Mouse (Mus musculus) kidney, postnatal 0 days (tissue): ENCODE data around the gene Foxk1. TPM values are rescaled to one million over a fixed set of nuclear protein-coding genes. Genes with fewer than 3 reads are reported as not detected.

Source experiments
- ATAC-seq: fragments of 200-750 bp; cut with Nextera tagmentation; replicated peaks from 2 replicates; pipeline ENCODE4 v1.8.0; 2017; ENCODE audit warnings: low read depth, moderate number of reproducible peaks, moderate TSS enrichment, moderate library complexity; ENCODE audit not compliant: low FRiP score
- DNase-seq: peaks from one replicate; pipeline ENCODE4 v3.0.0-alpha.2; 2016; ENCODE audit warnings: low spot score
- H3K27ac ChIP-seq: fragments of 300-500 bp; sonication (generic); 2 replicates; pipeline ENCODE4 v1.5.1; 2014; ENCODE audit warnings: mild to moderate bottlenecking
- H3K27me3 ChIP-seq: fragments of 300-500 bp; sonication (generic); 2 replicates; pipeline ENCODE4 v1.6.1; 2014; ENCODE audit warnings: low read length, mixed read lengths; ENCODE audit not compliant: insufficient read depth
- H3K36me3 ChIP-seq: fragments of 300-500 bp; sonication (generic); 2 replicates; pipeline ENCODE4 v1.6.1; 2014; ENCODE audit warnings: low read length, mixed read lengths; ENCODE audit not compliant: insufficient read depth
- H3K4me1 ChIP-seq: fragments of 300-500 bp; sonication (generic); replicated peaks from 2 replicates; pipeline ENCODE4 v1.6.1; 2014; ENCODE audit warnings: antibody characterized with exemption, low read length, mixed read lengths; ENCODE audit not compliant: insufficient read depth
- H3K4me2 ChIP-seq: fragments of 300-500 bp; sonication (generic); 2 replicates; pipeline ENCODE4 v1.6.1; 2014; ENCODE audit warnings: mild to moderate bottlenecking, low read length, moderate library complexity, mixed read lengths
- H3K4me3 ChIP-seq: fragments of 300-500 bp; sonication (generic); replicated peaks from 2 replicates; pipeline ENCODE4 v1.5.1; 2014; ENCODE audit warnings: low read depth, low read length
- H3K9ac ChIP-seq: fragments of 300-500 bp; sonication (generic); 2 replicates; pipeline ENCODE4 v1.6.1; 2014; ENCODE audit warnings: low read depth, low read length
- H3K9me3 ChIP-seq: fragments of 300-500 bp; sonication (generic); replicated peaks from 2 replicates; pipeline ENCODE4 v1.6.1; 2016; ENCODE audit warnings: low read length, inconsistent platforms, mixed read lengths
- CTCF ChIP-seq: IDR thresholded peaks from 2 replicates; pipeline ENCODE4 v1.5.1; 2016; ENCODE audit warnings: antibody characterized with exemption, low read depth, mild to moderate bottlenecking, moderate library complexity
- WGBS: fragments of 180-500 bp; shearing (Covaris S2); extraction: QIAGEN DNeasy Blood & Tissue Kit; methylation state at CpG from one replicate; pipeline ENCODE4 v1.1.7; 2014; 5-methylcytosine and 5-hydroxymethylcytosine counted together
- polyA plus RNA-seq: library from polyadenylated mRNA; unstranded; fragments of >200 nt; fragmentation: Nextera tagmentation; extraction: Ambion mirVana; gene quantifications from 2 replicates; pipeline ENCODE4 v1.2.1, GENCODE M21; 2015

Gene Foxk1
- polyA plus RNA-seq, 1 experiment from 2014 or later: 5.6 TPM

- Histone ChIP-seq H3K4me3 (peak overlapping the region; percentile 6; the same call in 1 of the 2 replicates), H3K4me1 (peaks cover 32% of the 10 kb centered on the region), H3K27ac (no peak overlapping the region), H3K36me3 (no peaks in the 10 kb centered on the region; the same call in 1 of the 2 replicates), H3K9ac (no peak overlapping the region; the same call in 1 of the 2 replicates), H3K4me2 (peak overlapping the region; percentile 83), H3K27me3 (no peaks in the 10 kb centered on the region), H3K9me3 (no peaks in the 10 kb centered on the region)
- ATAC-seq (no peak), DNase-seq (no peak)
- no peak for TF ChIP-seq CTCF
- 25% methylated on average over 17 of the region's 17 CpGs for WGBS
These were observed 965 bp upstream of the Foxk1 start for GRCm38 (mm10) chr5:142400181-142400883.

- H3K27ac ChIP-seq: peak overlapping the region; percentile 93
- H3K36me3 ChIP-seq: no peaks in the 10 kb centered on the region; the same call in 1 of the 2 replicates
- no peaks in the 10 kb centered on the region for H3K27me3 ChIP-seq
- ATAC-seq: peak; percentile 58
- peak; percentile 40 for DNase-seq
- TF ChIP-seq CTCF: no peak
- H3K4me2 ChIP-seq: peak overlapping the region; percentile 83
- H3K9ac ChIP-seq: peak overlapping the region; percentile 95
- no peaks in the 10 kb centered on the region for H3K9me3 ChIP-seq
- H3K4me3 ChIP-seq: peak overlapping the region; percentile 90
- H3K4me1 ChIP-seq: peaks cover 34% of the 10 kb centered on the region
- WGBS: under 1% methylated on average over 67 of the region's 67 CpGs
These were observed 636 bp downstream of the Foxk1 start for GRCm38 (mm10) chr5:142401641-142402625.

DNA sequence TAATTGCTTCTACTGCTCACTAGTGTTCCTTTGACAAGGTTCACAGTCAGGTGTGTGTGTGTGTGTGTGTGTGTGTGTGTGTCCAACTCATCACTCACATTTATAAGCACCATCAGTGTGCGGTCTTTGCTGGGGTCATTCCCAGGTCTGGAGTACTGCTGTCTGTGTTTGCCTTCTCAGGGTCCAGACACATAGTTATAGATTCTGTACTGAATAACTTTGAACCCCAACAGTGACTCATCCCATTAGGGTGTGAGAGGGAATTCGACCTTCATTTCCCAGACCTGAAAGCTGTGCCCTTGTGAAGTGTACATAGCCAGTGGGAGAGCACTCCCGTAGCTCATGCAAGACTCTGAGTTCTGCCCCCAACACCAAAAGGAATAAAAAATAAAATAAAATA, 2.4 kb downstream of the Foxk1 start:
- Histone ChIP-seq H3K27me3 (no peaks in the 10 kb centered on the region), H3K4me1 (peaks cover 38% of the 10 kb centered on the region), H3K9me3 (no peaks in the 10 kb centered on the region), H3K27ac (no peak overlapping the region), H3K9ac (no peak overlapping the region), H3K4me3 (no peak overlapping the region), H3K36me3 (no peaks in the 10 kb centered on the region; the same call in 1 of the 2 replicates), H3K4me2 (peak overlapping the region; percentile 83)
- no peak for ATAC-seq
- 68% methylated on average over 3 of the region's 3 CpGs for WGBS
- DNase-seq: no peak
- TF ChIP-seq CTCF: no peak

DNA sequence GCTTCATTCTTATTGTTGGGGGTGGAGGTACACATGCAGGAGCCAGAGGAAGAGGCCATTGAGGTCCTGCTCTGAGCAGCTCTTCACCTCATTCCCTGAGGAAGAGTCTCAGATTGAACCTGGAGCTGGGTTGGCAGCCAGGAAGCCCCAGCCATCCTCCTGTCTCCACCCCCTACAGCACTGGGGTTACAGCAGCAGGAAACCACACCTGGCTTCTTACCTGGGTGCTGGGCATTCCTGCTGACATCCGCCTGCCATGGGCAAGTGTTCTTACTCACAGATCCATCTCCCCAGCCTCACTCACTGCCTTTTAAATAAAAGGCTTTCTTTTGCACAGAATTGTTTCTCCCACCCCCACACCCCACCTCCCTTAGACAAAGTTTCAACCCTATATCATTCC, 3.0 kb downstream of the Foxk1 start:
- Histone ChIP-seq H3K27ac (no peak overlapping the region), H3K4me3 (no peak overlapping the region), H3K4me2 (no peak overlapping the region), H3K36me3 (no peaks in the 10 kb centered on the region; the same call in 1 of the 2 replicates), H3K27me3 (no peaks in the 10 kb centered on the region), H3K9ac (no peak overlapping the region), H3K9me3 (no peaks in the 10 kb centered on the region), H3K4me1 (peaks cover 39% of the 10 kb centered on the region)
- ATAC-seq (no peak), DNase-seq (no peak)
- 92% methylated on average over 1 of the region's 1 CpGs for WGBS
- no peak for TF ChIP-seq CTCF

GRCm38 (mm10) chr5:142405426-142405825, 4.1 kb downstream of the Foxk1 start:
- TF ChIP-seq CTCF: no peak
- H3K27me3 ChIP-seq: no peaks in the 10 kb centered on the region
- no peak overlapping the region for H3K4me3 ChIP-seq
- H3K27ac ChIP-seq: no peak overlapping the region
- ATAC-seq: no peak
- 33% methylated on average over 6 of the region's 6 CpGs for WGBS
- no peak overlapping the region for H3K9ac ChIP-seq
- H3K36me3 ChIP-seq: no peaks in the 10 kb centered on the region; the same call in 1 of the 2 replicates
- no peak for DNase-seq
- peaks cover 43% of the 10 kb centered on the region for H3K4me1 ChIP-seq
- no peak overlapping the region for H3K4me2 ChIP-seq
- no peaks in the 10 kb centered on the region for H3K9me3 ChIP-seq

DNA sequence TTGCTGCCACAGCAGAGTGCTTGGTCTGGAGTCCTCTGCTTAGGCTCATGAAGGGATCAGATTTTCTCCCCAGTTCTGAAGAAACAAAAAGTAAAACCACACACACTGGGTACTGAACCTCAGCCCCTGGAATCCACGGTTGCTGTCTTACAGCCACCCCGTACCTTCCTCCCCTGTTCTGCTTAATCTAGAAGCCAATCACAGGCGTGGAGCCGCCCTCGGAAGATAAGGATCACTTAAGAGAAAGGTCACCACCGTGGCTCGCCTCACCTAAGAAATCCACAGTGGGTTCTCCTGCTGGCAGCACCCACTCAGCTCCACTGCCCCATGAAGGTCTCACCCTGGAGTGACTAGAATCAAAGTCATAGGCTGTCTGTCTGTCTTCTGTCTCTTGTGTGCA, 5.1 kb downstream of the Foxk1 start:
- TF ChIP-seq CTCF: no peak

More for the DNA sequence above, 5.1 kb downstream of the Foxk1 start:
- no peak overlapping the region for H3K9ac ChIP-seq
- H3K27me3 ChIP-seq: no peaks in the 10 kb centered on the region
- peaks cover 43% of the 10 kb centered on the region for H3K4me1 ChIP-seq
- WGBS: 69% methylated on average over 7 of the region's 7 CpGs
- H3K9me3 ChIP-seq: no peaks in the 10 kb centered on the region
- ATAC-seq (no peak), DNase-seq (no peak)
- no peak overlapping the region for H3K4me2 ChIP-seq
- no peaks in the 10 kb centered on the region; the same call in 1 of the 2 replicates for H3K36me3 ChIP-seq
- no peak overlapping the region for H3K27ac ChIP-seq
- no peak overlapping the region for H3K4me3 ChIP-seq
